Mouse (Mus musculus): Measurements from ENCODE around the gene Cav1. TPM values are rescaled to one million over a fixed set of nuclear protein-coding genes. Genes with fewer than 3 reads are reported as not detected.
A peak's percentile ranks its signal among the peaks of the same experiment; 100 is the strongest.

Gene Cav1
- polyA plus RNA-seq, 1 experiment from 2014 or later = 16.6 TPM

DNA sequence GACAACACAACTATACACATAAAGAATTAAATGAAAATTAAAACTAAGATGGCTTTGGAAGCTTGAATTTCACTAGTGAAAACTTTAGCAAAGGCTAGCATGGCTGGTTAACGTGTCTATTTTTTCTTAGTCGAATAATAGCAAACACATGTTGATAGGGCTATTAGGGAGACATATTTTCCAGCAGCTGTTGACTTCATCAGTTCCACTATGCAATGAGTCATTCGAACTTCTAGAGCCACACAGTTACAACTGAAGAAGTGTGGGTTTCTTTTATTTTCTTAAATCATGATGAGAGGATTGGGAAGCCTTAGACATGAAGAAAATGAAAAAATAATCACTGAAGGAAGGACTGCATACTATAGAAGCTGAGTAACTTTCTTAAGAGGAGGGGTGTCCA lies 41.9 kb downstream of the Cav1 start:
- Histone ChIP-seq H3K27ac (ENCODE audit: low read depth, low read length) (no peak overlapping the region), H3K36me3 (ENCODE audit: control insufficient read depth, insufficient read depth, low read length) (no peaks in the 10 kb centered on the region), H3K9ac (replicated peaks; ENCODE audit: low read depth, low read length) (no peak overlapping the region), H3K4me3 (ENCODE audit: low read depth, low read length) (no peak overlapping the region), H3K27me3 (ENCODE audit: control insufficient read depth, insufficient read depth, low read length) (no peaks in the 10 kb centered on the region), H3K4me1 (ENCODE audit: control insufficient read depth, insufficient read depth, low read length) (no peaks in the 10 kb centered on the region), H3K9me3 (ENCODE audit: control insufficient read depth, low read length) (no peaks in the 10 kb centered on the region), H3K4me2 (ENCODE audit: low read depth, low read length) (no peak overlapping the region)
- ATAC-seq (ENCODE audit: low read depth) = no peak
- 82% methylated on average over 3 of the region's 3 CpGs for WGBS

DNA sequence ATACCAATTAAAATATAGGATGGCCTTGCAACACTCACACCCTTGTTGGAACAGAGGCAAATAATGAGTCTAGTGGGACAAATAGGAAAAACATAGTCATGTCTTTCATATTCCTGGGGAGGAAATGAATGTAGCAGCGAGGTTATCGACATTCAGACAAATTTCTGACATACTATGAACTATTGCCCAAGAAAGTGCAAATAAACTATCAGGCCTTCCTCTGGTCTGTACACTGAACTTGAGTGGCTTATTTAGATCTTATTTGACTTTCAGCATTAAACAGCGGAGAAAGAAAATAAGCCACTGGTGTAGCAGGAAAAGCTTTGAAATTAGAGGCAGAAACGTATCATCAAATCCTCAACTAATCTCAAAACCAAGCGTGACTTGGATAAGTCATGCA lies 44.7 kb downstream of the Cav1 start:
- Histone ChIP-seq H3K9me3 (ENCODE audit: control insufficient read depth, low read length) (no peaks in the 10 kb centered on the region), H3K27me3 (ENCODE audit: control insufficient read depth, insufficient read depth, low read length) (no peaks in the 10 kb centered on the region), H3K36me3 (ENCODE audit: control insufficient read depth, insufficient read depth, low read length) (no peaks in the 10 kb centered on the region), H3K4me3 (ENCODE audit: low read depth, low read length) (no peak overlapping the region), H3K27ac (ENCODE audit: low read depth, low read length) (no peak overlapping the region), H3K9ac (replicated peaks; ENCODE audit: low read depth, low read length) (no peak overlapping the region), H3K4me2 (ENCODE audit: low read depth, low read length) (no peak overlapping the region), H3K4me1 (ENCODE audit: control insufficient read depth, insufficient read depth, low read length) (no peaks in the 10 kb centered on the region)
- WGBS = 93% methylated on average over 5 of the region's 5 CpGs
- no peak for ATAC-seq (ENCODE audit: low read depth)

DNA sequence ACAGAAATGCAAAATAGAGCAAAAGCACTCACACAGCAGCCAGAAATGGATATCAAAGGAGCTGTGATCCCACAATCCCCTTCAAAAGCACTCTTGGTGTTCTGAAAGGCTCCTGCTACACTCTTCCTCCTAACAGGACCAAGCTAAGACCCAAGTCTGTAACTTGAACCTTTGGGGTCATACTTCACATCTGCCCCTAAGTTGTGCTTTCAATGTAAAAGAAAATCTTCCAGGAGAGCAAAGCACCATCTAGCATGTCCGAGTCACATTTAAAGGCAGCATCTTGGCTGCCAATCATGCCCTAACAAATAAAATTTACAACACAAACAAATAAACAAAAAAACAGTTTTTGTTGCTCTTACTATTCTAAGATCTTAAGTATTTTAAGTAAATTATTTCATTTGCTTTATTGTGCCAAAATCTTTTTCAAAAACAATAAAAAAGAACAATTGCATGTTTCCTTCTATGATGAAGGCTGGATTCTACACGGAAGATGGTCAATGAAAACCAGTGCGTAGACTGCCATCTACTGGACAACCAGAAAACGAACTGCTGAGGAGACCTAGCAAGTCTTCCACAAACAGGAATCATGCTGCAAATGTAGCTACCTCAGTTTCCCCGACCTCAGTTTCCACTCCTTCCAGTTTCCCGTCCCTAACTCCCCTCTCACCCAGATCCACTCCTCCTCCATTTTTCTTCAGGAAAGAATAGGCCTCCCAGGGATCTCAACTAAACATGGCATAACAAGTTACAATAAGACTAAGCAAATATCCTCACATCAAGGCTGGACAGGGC lies 53.0 kb downstream of the Cav1 start:
- Histone ChIP-seq H3K27me3 (ENCODE audit: control insufficient read depth, insufficient read depth, low read length) (no peaks in the 10 kb centered on the region), H3K9ac (replicated peaks; ENCODE audit: low read depth, low read length) (no peak overlapping the region), H3K4me1 (ENCODE audit: control insufficient read depth, insufficient read depth, low read length) (no peaks in the 10 kb centered on the region), H3K9me3 (ENCODE audit: control insufficient read depth, low read length) (no peaks in the 10 kb centered on the region), H3K4me3 (ENCODE audit: low read depth, low read length) (no peak overlapping the region), H3K36me3 (ENCODE audit: control insufficient read depth, insufficient read depth, low read length) (no peaks in the 10 kb centered on the region), H3K4me2 (ENCODE audit: low read depth, low read length) (no peak overlapping the region), H3K27ac (ENCODE audit: low read depth, low read length) (no peak overlapping the region)
- whole genome bisulfite sequencing = 18% methylated on average over 6 of the region's 6 CpGs
- ATAC-seq (ENCODE audit: low read depth) = peak; percentile 66; the same call in 1 of the 2 replicates

DNA sequence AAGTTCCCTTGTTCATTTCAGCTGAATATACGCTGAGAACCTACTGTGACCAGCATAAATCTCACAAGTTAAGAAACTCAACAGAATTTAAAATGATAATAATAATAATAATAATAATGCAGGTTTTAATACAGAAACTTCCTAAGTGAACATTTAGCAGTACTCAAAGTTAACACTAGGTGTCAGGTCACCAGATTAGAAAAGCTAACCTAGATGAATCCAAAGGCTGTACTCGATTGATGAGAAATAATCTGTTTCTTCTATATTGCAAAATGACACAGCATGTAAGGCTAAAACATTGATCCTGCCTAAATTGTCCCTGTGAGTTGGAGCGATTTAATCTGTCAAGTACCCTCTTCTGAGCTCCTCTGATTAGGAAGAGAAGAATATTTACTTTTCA lies 56.6 kb downstream of the Cav1 start:
- Histone ChIP-seq H3K4me1 (ENCODE audit: control insufficient read depth, insufficient read depth, low read length) (no peaks in the 10 kb centered on the region), H3K9ac (replicated peaks; ENCODE audit: low read depth, low read length) (no peak overlapping the region), H3K27ac (ENCODE audit: low read depth, low read length) (no peak overlapping the region), H3K9me3 (ENCODE audit: control insufficient read depth, low read length) (no peaks in the 10 kb centered on the region), H3K4me2 (ENCODE audit: low read depth, low read length) (no peak overlapping the region), H3K36me3 (ENCODE audit: control insufficient read depth, insufficient read depth, low read length) (no peaks in the 10 kb centered on the region), H3K4me3 (ENCODE audit: low read depth, low read length) (no peak overlapping the region), H3K27me3 (ENCODE audit: control insufficient read depth, insufficient read depth, low read length) (no peaks in the 10 kb centered on the region)
- 43% methylated on average over 3 of the region's 3 CpGs for WGBS
- ATAC-seq (ENCODE audit: low read depth) = peak; percentile 58; the same call in 1 of the 2 replicates

DNA sequence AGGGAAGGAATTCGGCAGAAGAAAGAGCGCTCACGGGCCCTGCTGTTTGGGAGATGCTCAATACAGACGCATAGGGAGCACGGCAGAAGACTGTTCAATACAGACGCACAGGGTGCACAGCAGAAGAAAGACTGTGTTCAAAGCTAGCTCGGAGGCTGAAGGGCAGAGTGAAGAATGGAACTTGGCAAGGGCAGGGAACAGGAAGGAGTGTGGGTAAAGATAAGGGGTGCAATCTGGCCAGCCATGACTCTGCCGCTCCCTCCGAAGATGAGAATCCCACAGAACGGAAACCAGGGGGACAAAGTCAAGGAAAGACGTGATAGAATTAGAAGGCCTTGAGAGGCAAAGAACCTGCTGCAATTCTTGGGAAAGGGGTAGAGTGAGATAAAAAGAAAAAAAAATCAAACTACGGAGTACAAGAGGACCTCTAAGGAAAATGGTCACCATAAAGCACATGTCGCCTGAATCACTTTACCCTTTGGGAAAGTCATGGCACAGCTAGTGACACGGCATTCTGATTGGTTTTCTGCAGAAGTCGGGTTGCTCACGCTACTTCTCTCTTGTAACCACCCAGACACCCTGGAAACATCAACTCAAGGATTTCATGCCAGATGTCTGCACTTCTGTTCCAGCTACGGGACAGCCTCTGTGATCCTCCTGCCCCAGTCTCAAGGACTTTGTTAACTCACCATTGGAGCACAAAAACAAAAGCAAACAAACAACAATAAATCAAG lies 57.5 kb downstream of the Cav1 start:
- no peaks in the 10 kb centered on the region for H3K36me3 ChIP-seq (ENCODE audit: control insufficient read depth, insufficient read depth, low read length)
- no peaks in the 10 kb centered on the region for H3K4me1 ChIP-seq (ENCODE audit: control insufficient read depth, insufficient read depth, low read length)
- no peak overlapping the region for H3K27ac ChIP-seq (ENCODE audit: low read depth, low read length)
- H3K9me3 ChIP-seq (ENCODE audit: control insufficient read depth, low read length) = no peaks in the 10 kb centered on the region
- H3K4me2 ChIP-seq (ENCODE audit: low read depth, low read length) = no peak overlapping the region
- no peak overlapping the region for H3K9ac ChIP-seq (replicated peaks; ENCODE audit: low read depth, low read length)
- ATAC-seq (ENCODE audit: low read depth) = no peak
- no peak overlapping the region for H3K4me3 ChIP-seq (ENCODE audit: low read depth, low read length)
- 78% methylated on average over 17 of the region's 17 CpGs for WGBS
- no peaks in the 10 kb centered on the region for H3K27me3 ChIP-seq (ENCODE audit: control insufficient read depth, insufficient read depth, low read length)

DNA sequence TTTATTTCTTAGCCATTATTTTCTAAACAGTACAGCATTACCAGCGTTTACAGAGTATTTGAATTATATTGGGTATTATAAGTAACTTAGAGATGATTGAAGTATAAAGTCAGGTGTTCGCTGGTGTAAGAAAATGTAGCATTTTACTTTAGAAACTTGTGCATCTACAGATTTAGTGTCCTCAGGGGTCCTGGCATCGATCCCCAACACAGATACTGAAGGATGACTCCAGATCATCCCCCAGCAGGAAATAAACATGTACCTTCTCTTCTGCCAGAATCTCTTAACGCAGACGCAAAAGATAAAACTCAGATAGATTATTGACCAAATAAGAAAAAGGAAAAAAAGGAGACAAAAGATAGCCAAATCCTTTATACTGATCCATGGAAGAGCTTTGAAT lies 68.2 kb downstream of the Cav1 start:
- no peak for ATAC-seq (ENCODE audit: low read depth)
- 90% methylated on average over 5 of the region's 5 CpGs for WGBS
- Histone ChIP-seq H3K36me3 (ENCODE audit: control insufficient read depth, insufficient read depth, low read length) (no peaks in the 10 kb centered on the region), H3K9ac (replicated peaks; ENCODE audit: low read depth, low read length) (no peak overlapping the region), H3K4me1 (ENCODE audit: control insufficient read depth, insufficient read depth, low read length) (no peaks in the 10 kb centered on the region), H3K4me2 (ENCODE audit: low read depth, low read length) (no peak overlapping the region), H3K4me3 (ENCODE audit: low read depth, low read length) (no peak overlapping the region), H3K27me3 (ENCODE audit: control insufficient read depth, insufficient read depth, low read length) (no peaks in the 10 kb centered on the region), H3K27ac (ENCODE audit: low read depth, low read length) (no peak overlapping the region), H3K9me3 (ENCODE audit: control insufficient read depth, low read length) (no peaks in the 10 kb centered on the region)

DNA sequence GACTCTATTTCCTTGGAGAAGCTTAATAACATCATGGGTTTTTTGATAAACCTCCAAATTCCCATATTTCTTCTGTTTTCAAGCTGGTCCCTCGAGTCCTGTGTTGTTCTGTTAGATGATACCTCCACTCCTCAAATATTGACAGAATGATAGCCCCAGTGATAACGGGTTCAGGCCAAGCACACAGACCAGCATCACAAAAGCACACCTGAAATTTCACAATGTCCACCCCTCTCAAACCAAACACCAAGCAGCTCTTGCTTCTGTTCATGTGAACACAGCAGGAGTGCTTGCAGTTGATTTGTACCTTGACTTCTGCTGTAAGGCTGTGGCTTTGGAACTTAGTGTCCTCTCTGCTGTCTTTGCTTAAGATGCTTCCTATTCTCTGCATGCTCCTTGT lies 71.2 kb downstream of the Cav1 start:
- no peak overlapping the region for H3K4me2 ChIP-seq (ENCODE audit: low read depth, low read length)
- H3K9me3 ChIP-seq (ENCODE audit: control insufficient read depth, low read length) = no peaks in the 10 kb centered on the region
- no peak overlapping the region for H3K4me3 ChIP-seq (ENCODE audit: low read depth, low read length)
- no peak for ATAC-seq (ENCODE audit: low read depth)
- no peaks in the 10 kb centered on the region for H3K36me3 ChIP-seq (ENCODE audit: control insufficient read depth, insufficient read depth, low read length)
- no peaks in the 10 kb centered on the region for H3K4me1 ChIP-seq (ENCODE audit: control insufficient read depth, insufficient read depth, low read length)
- 76% methylated on average over 2 of the region's 2 CpGs for WGBS
- H3K27ac ChIP-seq (ENCODE audit: low read depth, low read length) = no peak overlapping the region
- no peak overlapping the region for H3K9ac ChIP-seq (replicated peaks; ENCODE audit: low read depth, low read length)
- no peaks in the 10 kb centered on the region for H3K27me3 ChIP-seq (ENCODE audit: control insufficient read depth, insufficient read depth, low read length)

DNA sequence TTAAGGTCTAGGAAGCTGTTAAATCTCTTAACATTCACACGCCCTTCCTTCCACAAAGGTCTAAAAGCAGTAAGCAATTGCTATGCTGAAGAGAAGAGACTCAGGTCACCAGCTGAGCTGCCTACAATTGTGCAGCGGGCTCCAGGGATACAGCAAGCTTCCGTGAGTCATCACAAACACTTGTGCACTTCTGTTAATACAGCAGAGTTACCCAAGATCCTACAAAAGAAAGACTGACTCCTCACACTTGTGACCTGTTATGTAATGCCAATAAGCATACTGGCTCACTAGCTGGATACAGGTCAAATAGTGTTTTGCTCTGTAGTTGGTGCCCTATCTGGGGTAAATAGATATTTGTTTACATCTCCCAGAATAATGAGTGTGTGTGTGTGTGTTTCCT lies 74.0 kb downstream of the Cav1 start:
- no peaks in the 10 kb centered on the region for H3K36me3 ChIP-seq (ENCODE audit: control insufficient read depth, insufficient read depth, low read length)
- H3K4me3 ChIP-seq (ENCODE audit: low read depth, low read length) = no peak overlapping the region
- no peaks in the 10 kb centered on the region for H3K4me1 ChIP-seq (ENCODE audit: control insufficient read depth, insufficient read depth, low read length)
- H3K4me2 ChIP-seq (ENCODE audit: low read depth, low read length) = no peak overlapping the region
- H3K27ac ChIP-seq (ENCODE audit: low read depth, low read length) = no peak overlapping the region
- H3K9ac ChIP-seq (replicated peaks; ENCODE audit: low read depth, low read length) = no peak overlapping the region
- no peaks in the 10 kb centered on the region for H3K27me3 ChIP-seq (ENCODE audit: control insufficient read depth, insufficient read depth, low read length)
- WGBS = 86% methylated on average over 3 of the region's 3 CpGs
- ATAC-seq (ENCODE audit: low read depth) = no peak
- no peaks in the 10 kb centered on the region for H3K9me3 ChIP-seq (ENCODE audit: control insufficient read depth, low read length)

DNA sequence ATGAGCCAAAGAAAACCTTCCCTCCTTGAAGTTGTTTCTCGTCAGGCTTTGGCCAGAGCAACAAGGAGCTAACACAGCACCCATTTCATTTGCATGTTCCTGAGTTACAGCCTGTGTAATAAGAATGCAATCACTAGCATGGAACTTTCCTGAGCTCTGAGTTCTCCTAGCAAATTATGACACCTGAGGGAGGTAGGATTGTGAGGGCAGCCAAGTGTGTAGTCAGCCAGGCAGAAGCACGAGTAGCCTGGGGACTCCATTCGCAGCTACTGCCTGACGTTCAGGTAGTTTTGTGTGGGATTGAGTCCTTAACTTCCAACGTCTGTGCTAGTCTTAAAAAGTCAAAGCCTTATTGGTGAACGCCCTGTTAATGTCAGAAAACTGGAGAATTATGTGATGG lies 75.6 kb downstream of the Cav1 start:
- Histone ChIP-seq H3K36me3 (ENCODE audit: control insufficient read depth, insufficient read depth, low read length) (no peaks in the 10 kb centered on the region), H3K27ac (ENCODE audit: low read depth, low read length) (no peak overlapping the region), H3K27me3 (ENCODE audit: control insufficient read depth, insufficient read depth, low read length) (no peaks in the 10 kb centered on the region), H3K4me3 (ENCODE audit: low read depth, low read length) (no peak overlapping the region), H3K4me2 (ENCODE audit: low read depth, low read length) (no peak overlapping the region), H3K4me1 (ENCODE audit: control insufficient read depth, insufficient read depth, low read length) (no peaks in the 10 kb centered on the region), H3K9me3 (ENCODE audit: control insufficient read depth, low read length) (no peaks in the 10 kb centered on the region), H3K9ac (replicated peaks; ENCODE audit: low read depth, low read length) (no peak overlapping the region)
- no peak for ATAC-seq (ENCODE audit: low read depth)
- WGBS = 69% methylated on average over 6 of the region's 6 CpGs
